Mouse (Mus musculus): Measurements from ENCODE around the gene Foxi2. TPM values are rescaled to one million over a fixed set of nuclear protein-coding genes. Genes with fewer than 3 reads are reported as not detected.

Gene Foxi2
- polyA plus RNA-seq, 1 experiment from 2014 or later, result 0.36 TPM

Other genes with a start within 250 kb of the Foxi2 start
- gene Nps, start 151.6 kb upstream of the Foxi2 start, polyA plus RNA-seq (2016; fragmentation: Nextera tagmentation; extraction: Ambion mirVana), result 0.34 TPM in 1 of 2 replicates, not detected in the other
- gene Clrn3, start 118.3 kb downstream of the Foxi2 start, polyA plus RNA-seq (2016; fragmentation: Nextera tagmentation; extraction: Ambion mirVana), result not detected in 2 replicates
- gene Ptpre, start 127.2 kb downstream of the Foxi2 start, polyA plus RNA-seq (2016; fragmentation: Nextera tagmentation; extraction: Ambion mirVana), result 2.0 and 2.2 TPM in 2 replicates

Data from limb, embryonic 12.5 days (tissue).